Mouse (Mus musculus): Measurements from ENCODE around the gene Ackr2.
A peak's percentile ranks its signal among the peaks of the same experiment; 100 is the strongest.

Ackr2 gene

DNA sequence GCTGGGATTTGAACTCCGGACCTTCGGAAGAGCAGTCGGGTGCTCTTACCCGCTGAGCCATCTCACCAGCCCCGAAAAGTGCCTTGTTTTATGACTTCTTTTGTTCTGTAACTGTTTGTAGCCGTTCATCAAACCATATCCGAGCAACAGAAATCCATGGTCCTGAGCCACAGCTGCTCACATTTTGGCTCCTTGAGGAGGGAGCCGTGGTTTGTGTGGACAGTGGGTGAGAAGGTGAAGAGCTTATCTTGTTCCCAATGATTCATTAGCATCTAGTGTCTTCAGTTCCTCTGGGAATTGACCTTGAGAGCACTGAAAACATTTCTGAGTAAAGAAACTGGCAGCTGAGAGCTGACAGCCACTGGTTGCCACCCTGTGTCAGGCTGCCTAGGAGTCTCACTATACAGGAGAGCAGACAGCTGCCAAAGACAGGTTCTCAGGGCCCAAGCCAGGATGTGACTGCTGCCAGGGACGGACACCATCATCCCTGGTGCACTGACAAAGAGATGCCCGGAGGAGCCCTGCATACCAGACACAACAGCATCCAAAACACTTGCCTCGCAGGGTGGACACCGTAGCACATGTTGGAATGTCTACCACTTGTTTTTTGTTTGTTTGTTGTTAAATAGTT lies 6.0 kb upstream of the Ackr2 start:
- DNase-seq, result no peak

GRCm38 (mm10) chr9:121894447-121894846 lies 3.7 kb upstream of the Ackr2 start:
- no peak for DNase-seq

- no peak for DNase-seq
These were observed 2.7 kb upstream of the Ackr2 start for GRCm38 (mm10) chr9:121895392-121895993.

GRCm38 (mm10) chr9:121896820-121897219 lies 1.3 kb upstream of the Ackr2 start:
- no peak for DNase-seq

DNA sequence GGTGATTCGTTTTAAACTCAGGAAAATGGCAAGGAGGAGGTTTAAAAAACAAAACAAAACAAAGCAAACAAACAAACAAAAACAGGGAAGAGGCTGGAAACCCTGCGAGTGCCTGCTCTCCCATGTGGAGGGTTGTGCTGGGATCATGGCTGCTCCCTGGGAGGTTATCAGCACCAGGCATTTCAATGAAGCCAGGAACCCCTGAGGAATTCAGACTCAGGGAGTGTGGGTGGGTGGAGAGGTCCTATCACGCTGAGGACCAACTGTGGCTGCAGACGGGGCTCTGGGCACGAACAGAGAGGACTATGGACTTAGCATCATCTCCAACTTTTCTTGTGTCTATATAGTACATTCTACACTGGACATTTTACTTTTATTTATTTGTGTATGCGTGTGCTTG lies 1.2 kb downstream of the Ackr2 start:
- DNase-seq, result peak in 1 of 2 experiments; percentile 0

DNA sequence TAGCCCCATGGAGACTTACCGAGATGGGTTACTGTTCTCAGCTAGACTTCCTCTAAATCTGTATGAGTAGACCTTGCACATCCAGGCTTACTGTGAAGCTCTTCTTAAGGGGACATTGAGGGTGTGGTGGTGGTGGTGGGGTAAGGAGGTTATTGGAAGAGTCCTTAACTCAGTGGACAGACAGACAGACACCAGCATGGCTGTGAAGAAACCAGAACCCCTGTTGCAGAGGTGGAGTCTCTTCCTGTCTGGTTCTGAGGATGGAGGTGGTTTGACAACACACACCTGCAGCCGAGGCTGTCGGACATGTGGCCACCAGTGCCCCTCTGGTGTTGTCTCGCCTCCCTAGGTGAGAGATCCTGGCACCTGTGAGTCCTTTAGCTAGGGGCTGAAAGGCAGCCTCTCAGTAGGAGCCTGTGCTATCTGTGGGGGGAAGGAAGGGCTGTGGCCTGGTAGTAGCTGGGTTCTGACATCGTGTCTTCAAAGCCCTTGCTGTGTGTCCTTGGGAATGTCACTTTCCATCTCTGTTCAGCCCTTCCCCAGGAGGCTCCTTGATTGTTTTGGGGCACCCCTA lies 2.2 kb downstream of the Ackr2 start:
- peak in 1 of 2 experiments; percentile 1 for DNase-seq

DNA sequence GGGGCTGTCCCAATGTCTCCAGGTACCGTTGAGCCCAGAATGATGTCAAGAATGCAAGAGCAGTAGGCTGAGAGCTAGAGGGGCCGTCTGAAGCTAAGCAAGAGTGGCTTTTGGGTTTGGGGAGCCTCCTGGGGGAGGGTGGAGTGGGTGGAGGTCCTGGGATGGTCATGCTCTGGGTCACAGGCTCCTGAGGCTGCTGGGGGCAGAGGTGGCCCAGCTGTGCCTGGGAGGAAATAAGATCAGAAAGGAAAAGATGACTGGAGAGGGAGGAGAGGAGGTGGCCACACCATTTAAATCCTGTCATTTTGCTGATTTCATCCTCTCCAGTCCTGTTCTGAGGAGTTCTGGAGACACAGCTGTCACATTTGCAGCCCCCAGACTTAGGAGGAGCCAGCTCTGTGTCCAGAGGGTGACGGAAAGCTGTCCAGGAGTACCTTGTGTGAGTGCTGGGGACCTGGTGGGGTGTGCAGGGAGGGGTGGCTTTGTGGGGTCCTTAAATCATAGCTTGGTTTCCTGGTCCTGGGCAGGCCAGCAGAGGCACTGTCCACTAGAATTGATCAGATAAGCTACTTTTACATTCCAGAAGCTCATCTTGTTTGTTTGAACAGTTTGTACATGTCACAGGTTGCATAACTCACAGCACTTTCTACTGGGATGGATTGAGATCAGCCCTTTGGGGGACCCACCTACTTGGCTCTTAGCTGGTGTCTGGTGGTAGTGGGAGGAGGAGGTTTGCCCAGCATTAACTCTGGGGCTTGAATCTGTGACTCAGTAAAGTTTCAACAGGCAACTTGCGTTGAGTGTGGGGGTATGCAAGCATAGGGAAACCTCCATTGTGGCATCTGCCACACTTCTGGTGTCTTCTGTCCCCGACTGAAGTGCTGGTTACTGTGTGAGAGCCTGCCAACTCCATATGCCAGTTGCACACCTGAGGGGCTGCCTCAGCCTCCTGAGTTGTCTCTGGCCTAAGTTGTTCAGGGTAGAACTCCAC lies 3.9 kb downstream of the Ackr2 start:
- peak in 1 of 2 experiments; percentile 2 for DNase-seq

DNA sequence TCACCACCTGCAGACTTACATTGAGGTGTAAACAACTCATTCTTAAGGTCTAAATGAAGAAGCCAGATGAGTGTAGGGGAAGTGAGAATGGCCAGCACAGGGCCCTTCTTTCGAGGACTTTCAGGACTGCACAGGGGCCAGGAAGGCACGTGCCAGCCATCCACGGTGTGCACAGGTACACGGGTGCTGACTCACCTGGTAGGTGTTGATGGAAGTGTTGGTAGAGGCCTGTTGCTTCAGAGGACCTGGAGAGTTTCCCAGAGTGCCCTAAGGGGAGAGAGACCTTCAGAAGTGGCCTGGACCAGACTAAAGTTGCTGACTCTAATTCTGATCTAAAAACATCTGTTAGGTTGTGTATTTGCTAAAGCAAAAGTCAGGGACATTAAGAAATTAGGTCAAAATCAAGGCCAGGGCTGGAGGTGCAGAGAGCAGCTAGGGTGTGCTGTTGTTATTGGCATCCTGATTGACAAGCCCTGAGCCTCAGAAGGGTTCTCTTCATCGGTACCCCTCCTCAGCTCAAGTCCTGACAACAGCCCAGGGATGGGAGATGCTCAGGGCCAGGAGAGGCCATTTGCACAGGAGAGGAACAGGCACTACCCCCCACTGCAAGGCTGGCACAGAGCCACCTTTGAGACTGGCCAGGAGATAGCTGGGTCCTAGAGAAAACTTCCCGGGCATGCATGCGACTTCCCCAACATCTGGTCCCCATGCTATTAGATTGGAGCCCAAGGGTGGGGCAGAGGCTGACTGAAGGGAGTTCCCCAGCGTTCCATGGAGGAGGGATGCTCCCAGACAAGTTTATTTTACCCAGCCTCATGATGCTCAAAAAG lies 5.5 kb downstream of the Ackr2 start:
- DNase-seq, result peak in 1 of 2 experiments; percentile 1

- DNase-seq, result no peak
These were observed 6.2 kb downstream of the Ackr2 start for GRCm38 (mm10) chr9:121904319-121904718.

DNA sequence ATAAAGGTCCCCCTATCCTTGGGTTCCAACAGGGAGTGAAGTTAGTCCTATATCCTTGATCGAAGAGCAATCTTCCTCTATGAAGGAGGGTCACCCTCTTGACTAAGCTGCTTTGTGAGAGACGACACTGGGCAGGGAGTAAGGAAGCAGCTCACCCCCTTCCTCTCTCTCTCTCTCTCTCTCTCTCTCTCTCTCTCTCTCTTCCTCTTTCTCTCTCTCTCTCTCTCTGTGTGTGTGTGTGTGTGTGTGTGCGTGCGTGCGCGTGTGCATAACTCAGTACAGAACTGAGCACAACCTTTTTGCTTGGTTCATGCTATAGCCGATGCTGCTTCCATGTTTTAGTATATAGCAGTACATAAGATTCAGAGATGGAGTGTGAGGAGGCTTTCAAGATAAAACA lies 6.8 kb downstream of the Ackr2 start:
- DNase-seq, result no peak

DNA sequence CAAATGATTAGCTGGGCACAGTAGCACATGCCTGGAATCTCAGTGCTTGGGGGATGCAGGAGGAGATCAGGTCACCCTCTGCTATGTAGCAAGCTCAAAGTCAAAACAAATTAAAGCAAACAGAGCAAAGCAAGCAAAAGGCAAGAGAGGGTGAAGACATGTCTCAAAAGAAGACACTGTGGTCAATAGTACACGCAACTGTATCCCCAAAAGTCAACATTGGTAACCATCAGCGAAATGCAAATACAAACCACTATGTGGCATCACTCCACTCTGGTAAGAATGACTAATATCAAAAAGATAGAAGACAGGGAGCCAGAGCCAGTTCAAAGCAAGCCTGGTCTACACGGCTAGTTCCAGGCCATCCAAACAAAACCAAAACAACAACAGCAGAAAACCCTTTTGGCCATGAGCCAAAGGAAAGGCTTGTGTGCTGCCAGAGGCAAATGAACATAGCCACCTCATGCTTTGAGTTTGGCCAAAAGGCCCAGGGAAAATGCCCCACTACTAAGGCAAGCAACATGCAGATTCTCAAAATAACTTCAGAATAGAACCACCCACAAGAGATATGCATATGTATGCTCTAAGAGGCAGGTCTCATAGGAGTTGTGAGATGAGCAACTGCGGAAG lies 7.5 kb downstream of the Ackr2 start:
- no peak for DNase-seq

- peak in 1 of 2 experiments; percentile 0 for DNase-seq
These were observed 8.3 kb downstream of the Ackr2 start for GRCm38 (mm10) chr9:121906456-121906855.

GRCm38 (mm10) chr9:121907356-121908070 lies 9.4 kb downstream of the Ackr2 start:
- peak in 1 of 2 experiments; percentile 0 for DNase-seq

GRCm38 (mm10) chr9:121908321-121908720 lies 10.2 kb downstream of the Ackr2 start:
- peak in 1 of 2 experiments; percentile 1 for DNase-seq

DNA sequence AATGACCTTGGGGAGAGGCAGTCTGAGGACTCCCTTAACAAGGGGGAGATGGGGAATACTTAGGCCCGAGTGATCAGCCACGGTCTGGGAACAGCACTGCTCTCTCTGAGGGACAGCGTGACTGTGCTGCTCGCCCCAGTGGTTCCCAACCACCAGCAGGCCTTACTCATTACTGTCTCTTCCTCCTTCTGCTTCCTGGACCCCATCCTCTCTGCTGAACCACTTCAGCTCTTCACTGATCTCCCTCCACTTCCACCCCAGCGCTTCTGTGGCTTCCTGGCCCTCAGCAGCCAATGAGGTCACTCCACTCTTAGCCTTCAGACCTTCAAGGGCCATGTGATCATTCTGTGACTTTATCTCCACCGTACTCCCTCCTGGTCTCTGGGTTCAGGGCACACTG lies 11.5 kb downstream of the Ackr2 start:
- peak in 1 of 2 experiments; percentile 10 for DNase-seq

GRCm38 (mm10) chr9:121911196-121911595 lies 13.0 kb downstream of the Ackr2 start:
- DNase-seq, result no peak

GRCm38 (mm10) chr9:121912786-121913185 lies 14.6 kb downstream of the Ackr2 start:
- no peak for DNase-seq

DNA sequence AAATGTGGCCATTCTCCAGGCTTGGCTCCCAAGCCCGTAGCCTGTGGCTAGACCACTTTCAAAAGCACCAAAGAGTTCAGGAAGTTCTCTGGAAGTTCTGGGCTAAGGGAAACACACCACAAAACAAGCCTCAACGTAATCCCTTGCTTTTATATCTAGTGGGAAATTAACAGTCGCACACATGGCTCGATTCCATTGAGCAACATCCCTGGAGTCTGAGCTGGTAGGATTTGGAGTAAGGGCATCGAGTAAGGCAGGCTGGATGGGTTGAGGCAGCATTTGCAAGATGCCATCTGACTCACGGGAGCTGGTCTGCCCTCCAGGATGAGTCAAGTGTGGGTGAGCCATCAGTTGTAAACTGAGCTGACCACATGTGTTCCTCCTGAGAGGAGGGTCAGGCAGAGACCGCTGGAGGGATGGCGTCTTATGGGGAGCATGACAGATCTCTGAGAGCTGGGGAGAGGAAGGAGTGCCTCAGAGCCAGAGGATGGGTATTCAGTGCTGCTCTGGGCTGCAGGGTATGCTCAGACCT lies 16.1 kb downstream of the Ackr2 start:
- no peak for DNase-seq

DNA sequence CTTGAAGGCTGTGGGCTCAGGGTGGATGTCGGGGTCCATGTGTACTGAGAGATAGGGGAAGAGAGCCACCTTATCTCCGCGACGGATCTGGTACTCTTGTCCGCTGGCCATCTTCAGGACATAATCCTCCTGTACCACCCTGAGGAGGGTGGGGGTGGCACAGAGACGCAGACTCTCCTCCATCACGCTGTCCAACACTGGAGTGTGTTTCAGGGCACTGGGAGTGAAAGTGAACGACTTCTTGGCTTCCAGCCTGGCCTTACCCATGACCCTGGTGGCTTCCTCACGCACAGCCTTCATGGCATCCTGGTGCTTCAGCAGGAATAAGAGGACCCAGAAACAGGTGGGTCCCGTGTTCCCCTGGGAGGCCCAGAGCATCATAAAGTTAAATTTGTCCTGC lies 16.9 kb downstream of the Ackr2 start:
- DNase-seq, result no peak

DNA sequence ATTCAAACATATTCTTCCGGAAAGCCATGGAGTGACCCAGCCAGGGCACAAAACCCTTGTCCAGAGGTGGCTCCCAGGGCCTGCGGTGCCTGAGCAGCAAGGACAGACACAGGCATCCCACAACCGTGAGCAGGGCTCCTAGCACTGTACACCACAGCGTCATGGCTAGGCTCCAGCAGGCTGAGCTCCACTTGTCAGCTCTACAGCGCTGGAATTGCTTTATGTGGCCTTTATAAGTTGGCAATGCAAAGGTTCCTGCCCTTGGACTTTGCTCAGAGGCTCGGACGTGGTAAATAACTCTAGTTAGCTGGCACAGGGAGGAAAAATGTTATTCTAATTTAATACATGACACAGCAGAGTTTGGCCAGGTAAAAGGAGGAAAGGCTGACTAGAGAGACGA lies 17.9 kb downstream of the Ackr2 start, which contains the start of gene Cyp8b1:
Gene Cyp8b1, minus strand, starts transcription at position 204 of the 400 bp plus-strand sequence.
- no peak for DNase-seq

All from thymus, postnatal 36 days (tissue).